In the genomic region with DNA sequence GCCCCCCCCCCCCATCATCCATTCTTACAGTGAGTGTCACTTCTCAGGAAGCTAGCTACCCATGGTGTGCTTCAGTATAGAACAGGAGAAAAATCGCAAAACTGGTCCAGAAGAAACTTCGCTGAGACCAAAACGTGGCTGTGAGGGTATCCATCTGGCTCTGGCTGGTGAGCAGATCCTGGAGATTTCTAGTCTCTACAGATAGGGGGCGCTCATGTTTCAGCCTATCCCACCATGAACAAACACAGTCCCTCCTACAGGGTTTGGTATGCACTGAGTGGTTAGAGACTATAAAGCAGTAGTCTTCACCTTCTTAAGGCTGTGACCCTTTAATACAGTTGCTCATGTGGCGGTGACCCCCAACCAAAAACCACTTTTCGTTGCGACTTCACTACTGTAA, we compare ENCODE assay signal across 12 mouse cellular contexts.
DNase-seq lines count a peak whose midpoint lies in the region; ATAC-seq and TF ChIP-seq lines count a peak whose summit lies in the region.
"Had no signal": no experiment of that assay in that cellular context is flagged by ENCODE, and none has a peak within 500 bp of the region (broad histone marks: within the 10 kb centered on the region; RNA-seq: fewer than 3 reads in every experiment).

No protein-coding gene starts in this region.

- intact Hi-C loops in gastrocnemius, adult 2 months (cut with DNase I): no loop called here
- intact Hi-C loops in heart, postnatal 25 days (cut with DNase I): no loop called here

- H3K27ac ChIP-seq in gastrocnemius, adult 2 months: no peak overlapping the region
- no peak overlapping the region for H3K27ac ChIP-seq in lung, embryonic 14.5 days (ENCODE audit: low read depth)
- H3K27ac ChIP-seq: limb, embryonic 15.5 days had no signal

- no peaks in the 10 kb centered on the region for H3K27me3 ChIP-seq in lung, embryonic 14.5 days (ENCODE audit: insufficient read depth, low read length)
- H3K27me3 ChIP-seq: limb, embryonic 15.5 days had no signal

- H3K9ac ChIP-seq in lung, embryonic 14.5 days: no peak overlapping the region
- H3K9ac ChIP-seq: limb, embryonic 15.5 days had no signal

- peak; percentile 48 for TF ChIP-seq CTCF in gastrocnemius, adult 2 months (IDR thresholded peaks at IDR 0.05)
- TF ChIP-seq CTCF in lung, embryonic 14.5 days (IDR thresholded peaks at IDR 0.05; ENCODE audit: low read depth): peak; percentile 60

- ATAC-seq in lung, embryonic 14.5 days (ENCODE audit: insufficient read depth): peak; percentile 11; the same call in 1 of the 2 replicates
- ATAC-seq: intestine, embryonic 16.5 days had no signal

- H3K36me3 ChIP-seq in lung, embryonic 14.5 days (ENCODE audit: insufficient read depth): no peaks in the 10 kb centered on the region
- H3K36me3 ChIP-seq: limb, embryonic 15.5 days had no signal

- DNase-seq in gastrocnemius, adult 2 months: no peak
- no peak for DNase-seq in gastrocnemius, postnatal 4 days (ENCODE audit: low spot score in 2 of 2)
- DNase-seq in lung, embryonic 14.5 days: peak; percentile 75
- DNase-seq in lung, postnatal 10 days: no peak
- peak; percentile 57 for DNase-seq in ES-CJ7 (ENCODE audit: low read depth, low spot score)
- DNase-seq in embryo, embryonic 9.5 days (ENCODE audit: extremely low spot score): peak; percentile 12
- no peak for DNase-seq in right cerebral cortex, adult 18-20 months
- DNase-seq in heart, postnatal 25 days (ENCODE audit: low spot score): no peak
- DNase-seq: adrenal gland, postnatal 25 days had no signal

- H3K9me3 ChIP-seq in lung, embryonic 14.5 days (ENCODE audit: low read depth, low read length): no peaks in the 10 kb centered on the region
- H3K9me3 ChIP-seq: limb, embryonic 15.5 days had no signal

- 56% methylated on average over 7 of the region's 7 CpGs for WGBS in lung, embryonic 14.5 days

- no peak overlapping the region for H3K4me2 ChIP-seq in lung, embryonic 14.5 days
- H3K4me2 ChIP-seq: heart, embryonic 11.5 days; limb, embryonic 15.5 days had no signal

- H3K4me3 ChIP-seq in gastrocnemius, adult 2 months: no peak overlapping the region
- H3K4me3 ChIP-seq in lung, embryonic 14.5 days (ENCODE audit: low read depth, low read length): no peak overlapping the region
- H3K4me3 ChIP-seq: limb, embryonic 15.5 days had no signal

- H3K4me1 ChIP-seq in lung, embryonic 14.5 days (ENCODE audit: insufficient read depth): peaks cover 6% of the 10 kb centered on the region; the same call in 1 of the 2 replicates

Comparison
In these comparisons a context has a peak if more than half of its experiments do, and no peak if none do; other contexts are left out.
1. DNase-seq: peak in lung, embryonic 14.5 days (single experiment), ES-CJ7 (single experiment) and embryo, embryonic 9.5 days (single experiment); none in gastrocnemius, adult 2 months (single experiment), gastrocnemius, postnatal 4 days (0 of 2), lung, postnatal 10 days (single experiment), right cerebral cortex, adult 18-20 months (single experiment) and heart, postnatal 25 days (single experiment).